Mouse (Mus musculus): Measurements from ENCODE around the gene Prkaa2. TPM values are rescaled to one million over a fixed set of nuclear protein-coding genes. Genes with fewer than 3 reads are reported as not detected.

Gene Prkaa2
- total and polyA plus RNA-seq, 2 experiments from 2014 or later, result 14.5 to 29.1 TPM

DNA sequence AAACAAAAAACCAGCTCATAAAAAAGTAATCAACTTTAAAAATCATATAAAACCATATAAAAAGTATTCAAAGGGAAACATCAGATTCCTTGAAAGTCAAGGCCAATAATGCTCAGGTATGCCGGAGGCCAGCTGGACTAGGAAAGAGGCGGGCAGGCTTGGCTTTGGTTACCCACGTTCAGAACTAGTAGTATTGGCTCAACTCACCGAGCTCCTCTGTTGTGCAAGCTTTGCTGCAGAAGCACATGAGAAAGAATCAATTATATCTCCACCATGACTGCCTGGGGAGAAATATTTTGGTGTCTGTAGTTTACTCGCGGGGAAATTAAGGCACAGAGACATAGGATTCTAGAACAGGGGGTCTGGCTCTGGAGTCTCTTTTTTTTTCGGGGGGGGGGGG is 46.6 kb upstream of the Prkaa2 start:
- DNase-seq (no peak), ATAC-seq (no peak)
- Histone ChIP-seq H3K9me3 (ENCODE audit: low read length) (no peaks in the 10 kb centered on the region), H3K36me3 (ENCODE audit: insufficient read depth) (no peaks in the 10 kb centered on the region), H3K4me3 (ENCODE audit: low read depth, low read length) (no peak overlapping the region), H3K4me2 (ENCODE audit: low read depth) (no peak overlapping the region), H3K27ac (ENCODE audit: low read depth, low read length) (no peak overlapping the region), H3K4me1 (ENCODE audit: insufficient read depth) (0 out of 2 replicates have a peak, but pooled peaks cover 8% of the 10 kb centered on the region), H3K27me3 (ENCODE audit: insufficient read depth, low read length) (no peaks in the 10 kb centered on the region), H3K9ac (no peak overlapping the region)
- TF ChIP-seq CTCF (IDR thresholded peaks at IDR 0.05; ENCODE audit: low read depth), result no peak
- WGBS, result 76% methylated on average over 7 of the region's 7 CpGs

DNA sequence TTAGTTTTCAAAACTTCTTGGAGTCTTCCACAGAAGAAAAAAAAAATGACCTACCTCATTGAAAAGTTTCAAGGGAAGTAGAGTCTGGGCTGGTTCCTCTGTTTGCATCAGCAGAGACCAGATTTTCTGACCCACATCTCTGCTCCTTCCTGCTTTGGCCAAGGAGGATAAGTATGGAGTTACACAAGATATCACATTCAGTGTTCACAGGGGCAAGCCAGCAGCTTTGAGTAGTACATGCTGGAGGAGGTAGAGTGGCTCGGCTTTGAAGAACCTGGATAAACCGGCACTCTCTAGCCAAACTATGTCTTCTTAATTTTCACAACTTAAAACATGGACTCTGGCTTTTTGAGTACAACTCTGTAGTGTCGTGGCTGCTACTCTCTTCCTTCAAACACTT is 43.5 kb upstream of the Prkaa2 start:
- H3K27me3 ChIP-seq (ENCODE audit: insufficient read depth, low read length), result no peaks in the 10 kb centered on the region
- H3K4me3 ChIP-seq (ENCODE audit: low read depth, low read length), result no peak overlapping the region
- no peaks in the 10 kb centered on the region for H3K4me1 ChIP-seq (ENCODE audit: insufficient read depth)
- no peaks in the 10 kb centered on the region for H3K9me3 ChIP-seq (ENCODE audit: low read length)
- H3K9ac ChIP-seq, result no peak overlapping the region
- ATAC-seq (no peak), DNase-seq (no peak)
- H3K27ac ChIP-seq (ENCODE audit: low read depth, low read length), result no peak overlapping the region
- no peak overlapping the region for H3K4me2 ChIP-seq (ENCODE audit: low read depth)
- 90% methylated on average over 3 of the region's 3 CpGs for WGBS
- no peaks in the 10 kb centered on the region for H3K36me3 ChIP-seq (ENCODE audit: insufficient read depth)
- TF ChIP-seq CTCF (IDR thresholded peaks at IDR 0.05; ENCODE audit: low read depth), result no peak

- Histone ChIP-seq H3K27me3 (ENCODE audit: insufficient read depth, low read length) (no peaks in the 10 kb centered on the region), H3K9ac (no peak overlapping the region), H3K9me3 (ENCODE audit: low read length) (no peaks in the 10 kb centered on the region), H3K4me3 (ENCODE audit: low read depth, low read length) (no peak overlapping the region), H3K27ac (ENCODE audit: low read depth, low read length) (no peak overlapping the region), H3K36me3 (ENCODE audit: insufficient read depth) (no peaks in the 10 kb centered on the region), H3K4me2 (ENCODE audit: low read depth) (no peak overlapping the region), H3K4me1 (ENCODE audit: insufficient read depth) (no peaks in the 10 kb centered on the region)
- DNase-seq, result peak; percentile 91
- peak; percentile 91 for ATAC-seq
- TF ChIP-seq CTCF (IDR thresholded peaks at IDR 0.05; ENCODE audit: low read depth), result peak; percentile 95
- 34% methylated on average over 14 of the region's 14 CpGs for WGBS
Observed at GRCm38 (mm10) chr4:105151911-105152690, 42.4 kb upstream of the Prkaa2 start.

DNA sequence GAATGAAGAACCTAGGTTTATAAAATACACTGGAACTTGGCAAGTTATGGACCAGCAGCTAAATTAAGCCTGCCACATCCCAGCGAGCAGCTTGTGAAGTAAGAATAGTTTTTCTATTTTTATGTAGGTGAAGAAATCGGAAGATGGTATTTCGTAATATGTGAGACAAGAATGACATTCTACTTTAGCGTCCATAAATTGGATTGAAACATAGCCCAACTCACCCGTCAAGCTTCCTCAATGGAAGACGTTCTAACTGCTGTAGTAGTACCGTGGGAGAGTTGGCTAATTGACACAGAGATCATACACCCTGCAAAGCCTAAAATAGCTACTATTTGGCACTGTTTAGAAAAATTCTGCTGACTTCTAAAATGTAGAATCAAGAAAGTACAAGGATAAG is 39.8 kb upstream of the Prkaa2 start:
- no peak for ATAC-seq
- H3K4me3 ChIP-seq (ENCODE audit: low read depth, low read length), result no peak overlapping the region
- no peak overlapping the region for H3K4me2 ChIP-seq (ENCODE audit: low read depth)
- WGBS, result 66% methylated on average over 7 of the region's 7 CpGs
- no peak overlapping the region for H3K27ac ChIP-seq (ENCODE audit: low read depth, low read length)
- H3K36me3 ChIP-seq (ENCODE audit: insufficient read depth), result no peaks in the 10 kb centered on the region
- H3K27me3 ChIP-seq (ENCODE audit: insufficient read depth, low read length), result no peaks in the 10 kb centered on the region
- H3K9ac ChIP-seq, result no peak overlapping the region
- H3K9me3 ChIP-seq (ENCODE audit: low read length), result no peaks in the 10 kb centered on the region
- H3K4me1 ChIP-seq (ENCODE audit: insufficient read depth), result no peaks in the 10 kb centered on the region
- no peak for DNase-seq
- no peak for TF ChIP-seq CTCF (IDR thresholded peaks at IDR 0.05; ENCODE audit: low read depth)

- no peak overlapping the region for H3K9ac ChIP-seq
- WGBS, result 87% methylated on average over 4 of the region's 4 CpGs
- H3K4me2 ChIP-seq (ENCODE audit: low read depth), result no peak overlapping the region
- no peak for TF ChIP-seq CTCF (IDR thresholded peaks at IDR 0.05; ENCODE audit: low read depth)
- H3K4me1 ChIP-seq (ENCODE audit: insufficient read depth), result no peaks in the 10 kb centered on the region
- H3K36me3 ChIP-seq (ENCODE audit: insufficient read depth), result no peaks in the 10 kb centered on the region
- ATAC-seq (no peak), DNase-seq (no peak)
- H3K4me3 ChIP-seq (ENCODE audit: low read depth, low read length), result no peak overlapping the region
- H3K27me3 ChIP-seq (ENCODE audit: insufficient read depth, low read length), result no peaks in the 10 kb centered on the region
- H3K9me3 ChIP-seq (ENCODE audit: low read length), result no peaks in the 10 kb centered on the region
- H3K27ac ChIP-seq (ENCODE audit: low read depth, low read length), result no peak overlapping the region
Observed at GRCm38 (mm10) chr4:105133350-105134050, 23.8 kb upstream of the Prkaa2 start.

DNA sequence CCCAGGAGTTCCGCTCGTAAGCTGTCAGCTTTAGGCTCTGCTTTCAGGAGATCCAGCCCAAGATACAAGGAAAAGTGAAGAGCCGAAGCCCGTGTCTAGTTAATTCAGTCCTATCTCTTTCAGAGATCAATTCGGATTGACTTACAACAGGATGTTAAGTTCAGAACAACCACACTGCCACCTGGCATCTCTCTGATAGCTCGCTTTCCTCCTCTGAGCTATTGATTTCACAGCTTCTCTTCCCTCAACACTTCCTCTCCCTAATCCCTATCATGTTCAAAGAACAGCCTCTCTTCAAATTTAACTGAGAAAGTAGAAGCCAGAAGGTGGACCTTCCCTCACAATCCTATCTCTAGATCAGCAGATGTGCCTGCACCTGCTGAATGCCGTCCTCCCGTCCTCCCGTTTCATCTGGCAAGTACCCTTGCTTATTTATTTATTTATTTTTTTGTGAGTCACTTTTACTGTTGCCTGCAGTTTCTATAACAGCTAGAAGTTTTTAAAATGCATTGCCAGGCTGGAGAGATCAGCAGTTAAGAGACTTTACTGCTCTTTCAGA is 22.1 kb upstream of the Prkaa2 start:
- WGBS, result 79% methylated on average over 9 of the region's 9 CpGs
- Histone ChIP-seq H3K4me3 (ENCODE audit: low read depth, low read length) (no peak overlapping the region), H3K36me3 (ENCODE audit: insufficient read depth) (no peaks in the 10 kb centered on the region), H3K27me3 (ENCODE audit: insufficient read depth, low read length) (no peaks in the 10 kb centered on the region), H3K4me2 (ENCODE audit: low read depth) (no peak overlapping the region), H3K9me3 (ENCODE audit: low read length) (no peaks in the 10 kb centered on the region), H3K27ac (ENCODE audit: low read depth, low read length) (no peak overlapping the region), H3K4me1 (ENCODE audit: insufficient read depth) (no peaks in the 10 kb centered on the region), H3K9ac (no peak overlapping the region)
- ATAC-seq (no peak), DNase-seq (no peak)
- no peak for TF ChIP-seq CTCF (IDR thresholded peaks at IDR 0.05; ENCODE audit: low read depth)

GRCm38 (mm10) chr4:105129212-105129611 is 19.5 kb upstream of the Prkaa2 start:
- no peak for DNase-seq
- WGBS, result 70% methylated on average over 7 of the region's 7 CpGs
- no peak for TF ChIP-seq CTCF (IDR thresholded peaks at IDR 0.05; ENCODE audit: low read depth)

More at GRCm38 (mm10) chr4:105129212-105129611, 19.5 kb upstream of the Prkaa2 start:
- Histone ChIP-seq H3K27me3 (ENCODE audit: insufficient read depth, low read length) (no peaks in the 10 kb centered on the region), H3K4me2 (ENCODE audit: low read depth) (no peak overlapping the region), H3K36me3 (ENCODE audit: insufficient read depth) (no peaks in the 10 kb centered on the region), H3K9ac (no peak overlapping the region), H3K4me1 (ENCODE audit: insufficient read depth) (no peaks in the 10 kb centered on the region), H3K27ac (ENCODE audit: low read depth, low read length) (no peak overlapping the region), H3K4me3 (ENCODE audit: low read depth, low read length) (no peak overlapping the region), H3K9me3 (ENCODE audit: low read length) (no peaks in the 10 kb centered on the region)
- no peak for ATAC-seq

All from forebrain, postnatal 0 days (tissue).